Mouse (Mus musculus) urinary bladder, adult 18-20 months (tissue): ENCODE measurements around the gene Hpd.
A peak's percentile ranks its signal among the peaks of the same experiment; 100 is the strongest.
"Not testable (repeated sequence)": the region's sequence is repeated elsewhere in the genome, so short reads cannot be mapped to it uniquely, and the experiment has no call there.

ENCODE experiments used
- DNase-seq, 2 experiments: peaks; one replicate each; pipeline ENCODE4 v3.0.0; 2022; ENCODE audit warnings: low spot score in 2 of 2, mixed read lengths in 2 of 2

The Hpd gene

DNA sequence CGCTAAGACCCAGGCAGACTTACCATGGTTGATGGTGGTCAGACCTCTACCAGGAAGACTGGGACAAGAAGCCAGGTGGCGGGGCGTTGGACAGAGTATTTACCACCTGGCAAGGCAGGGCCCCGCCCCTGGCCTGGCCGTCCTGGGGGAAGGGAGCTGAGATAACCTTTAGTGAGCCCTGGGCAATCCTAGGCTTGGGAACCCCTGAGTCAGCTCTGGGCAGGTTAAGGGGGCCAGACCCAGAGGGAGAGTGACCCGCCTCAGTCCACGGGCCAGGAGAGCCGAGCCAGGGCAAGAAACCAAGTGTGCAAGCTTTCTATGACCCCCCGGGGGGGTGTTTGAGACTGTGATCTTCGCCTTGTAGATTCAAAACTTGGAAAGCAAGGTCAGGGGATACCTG is at the start of gene Hpd:
Gene Hpd, minus strand, starts transcription at position 77 of the 400 bp plus-strand sequence.
- no peak for DNase-seq

DNA sequence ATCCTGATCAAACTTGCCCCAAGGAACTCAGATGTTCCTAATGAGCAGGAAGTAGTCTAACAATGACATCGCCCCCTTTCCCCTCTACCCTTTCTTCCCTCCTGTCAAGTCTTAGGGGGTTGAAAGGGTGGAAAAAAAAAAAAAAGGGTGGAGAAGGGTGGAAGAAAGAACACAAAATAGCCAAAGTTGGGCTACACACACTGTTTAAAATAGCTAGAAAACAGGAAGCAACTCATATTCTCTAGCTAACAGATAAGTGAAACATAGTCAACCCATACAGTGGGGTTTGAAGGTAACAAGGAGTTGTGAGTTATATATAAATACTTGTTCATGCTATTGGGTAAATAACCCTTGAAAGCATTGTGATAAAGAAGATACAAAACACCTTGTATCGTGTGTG is 49.7 kb upstream of the Hpd start:
- no peak for DNase-seq

DNA sequence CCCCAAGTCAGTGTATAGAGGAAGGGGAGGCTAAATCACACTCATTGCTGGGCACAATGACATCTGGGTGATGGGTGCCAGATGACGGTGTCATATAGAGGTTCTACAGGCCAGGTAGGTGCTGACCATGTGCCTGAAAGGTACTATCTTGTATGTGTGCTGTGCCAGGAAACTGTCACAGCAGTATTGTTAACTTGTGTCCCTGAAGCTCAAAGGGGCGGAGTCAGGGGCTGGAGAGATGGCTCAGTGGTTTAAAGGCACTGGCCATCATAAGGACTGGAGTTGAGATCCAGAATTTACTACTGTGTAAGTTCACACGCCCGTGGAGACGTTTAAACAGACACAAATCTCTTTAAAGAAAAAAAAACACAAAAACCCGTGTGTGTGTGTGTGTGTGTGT is 46.8 kb upstream of the Hpd start:
- DNase-seq = no peak

DNA sequence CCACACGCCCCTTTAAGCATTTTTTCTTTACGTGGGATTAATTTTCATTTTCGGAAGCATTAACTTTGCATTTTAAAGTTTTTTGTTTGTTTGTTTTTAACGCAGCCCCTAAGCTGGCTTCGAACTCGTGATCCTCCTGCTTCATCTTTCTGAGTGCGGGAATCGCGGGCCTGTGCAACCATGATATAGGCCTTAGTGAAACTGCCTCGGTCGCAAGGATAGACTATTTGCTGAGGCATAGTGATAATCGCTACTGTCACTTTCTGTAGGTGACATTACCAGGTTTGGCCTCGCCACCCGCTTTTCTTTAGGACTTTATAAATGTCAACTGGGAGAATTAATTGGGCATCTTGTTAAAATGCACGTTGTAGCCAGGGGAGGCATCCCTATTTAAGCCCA is 46.0 kb upstream of the Hpd start:
- no peak for DNase-seq

DNA sequence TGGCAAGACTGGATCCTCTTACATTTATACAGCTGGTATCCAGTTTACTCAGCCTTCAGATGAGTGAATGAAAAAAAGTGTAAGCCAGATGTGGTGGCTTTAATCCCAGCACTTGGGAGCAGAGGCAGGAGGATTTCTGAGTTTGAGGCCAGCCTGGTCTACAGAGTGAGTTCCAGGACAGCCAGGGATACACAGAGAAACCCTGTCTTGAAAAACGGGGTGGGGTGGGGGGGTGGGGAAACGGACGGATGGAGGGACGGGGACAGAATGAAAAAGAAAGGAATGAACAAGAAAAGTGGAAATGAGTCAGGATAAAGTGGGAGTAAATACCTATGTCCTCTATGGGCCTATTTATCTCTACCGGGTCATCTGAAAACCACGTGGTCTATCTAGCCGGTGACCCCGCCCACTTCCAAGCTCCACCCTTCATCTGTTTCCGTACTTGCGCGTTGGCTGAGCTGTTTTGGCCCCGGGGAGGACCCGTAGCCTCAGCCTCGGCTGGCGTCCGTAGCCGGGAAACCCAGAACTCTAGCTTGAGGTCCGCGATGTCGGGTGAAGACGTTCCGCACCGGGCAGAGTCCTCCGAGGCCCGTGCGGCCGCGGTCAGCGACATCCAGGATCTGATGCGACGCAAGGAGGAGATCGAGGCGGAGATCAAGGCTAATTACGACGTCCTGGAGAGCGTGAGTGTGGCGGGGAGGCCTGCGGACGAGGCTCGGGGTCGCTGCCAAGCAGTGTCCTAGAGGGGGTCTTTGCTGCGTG is 45.4 kb upstream of the Hpd start:
- peak; percentile 93 to 96 for DNase-seq

DNA sequence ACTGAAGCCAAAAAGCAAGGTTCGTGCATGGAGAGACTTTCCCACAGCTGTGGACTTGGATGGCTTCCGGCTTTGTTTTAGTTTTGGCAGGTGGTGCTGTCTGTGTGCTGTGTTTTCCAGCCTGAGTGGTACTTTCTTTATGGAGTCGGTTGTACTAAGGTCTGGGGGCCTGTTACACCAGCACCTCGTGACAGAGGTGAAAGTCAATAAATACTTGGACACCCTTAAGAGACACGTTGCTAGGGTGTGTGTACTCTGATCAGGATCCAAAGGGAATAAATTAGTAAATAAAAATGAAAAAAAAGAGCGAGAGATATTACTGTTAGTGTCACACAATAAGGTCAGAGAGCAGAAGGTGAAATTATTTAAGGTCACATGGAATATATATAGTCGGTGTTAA is 44.3 kb upstream of the Hpd start:
- no peak for DNase-seq

DNA sequence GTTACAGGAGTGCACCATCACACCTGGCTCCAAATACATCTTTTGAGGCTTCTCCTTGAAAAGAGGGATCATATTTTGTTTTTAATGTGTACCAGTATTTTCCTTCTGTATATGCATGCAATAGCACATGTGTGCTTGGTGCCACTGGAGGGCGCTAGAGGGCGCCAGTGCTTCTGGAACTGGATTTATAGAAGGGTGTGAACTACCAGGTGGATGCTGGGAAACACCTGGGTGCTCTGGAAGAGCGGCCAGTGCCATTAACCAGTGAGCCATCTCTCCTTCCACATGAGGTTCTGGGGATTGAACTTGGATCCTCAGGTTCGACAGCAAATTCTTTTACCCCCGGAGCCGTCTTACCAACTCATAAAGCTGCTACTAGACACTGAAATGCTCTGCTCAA is 41.3 kb upstream of the Hpd start:
- DNase-seq = not testable (repeated sequence)

DNA sequence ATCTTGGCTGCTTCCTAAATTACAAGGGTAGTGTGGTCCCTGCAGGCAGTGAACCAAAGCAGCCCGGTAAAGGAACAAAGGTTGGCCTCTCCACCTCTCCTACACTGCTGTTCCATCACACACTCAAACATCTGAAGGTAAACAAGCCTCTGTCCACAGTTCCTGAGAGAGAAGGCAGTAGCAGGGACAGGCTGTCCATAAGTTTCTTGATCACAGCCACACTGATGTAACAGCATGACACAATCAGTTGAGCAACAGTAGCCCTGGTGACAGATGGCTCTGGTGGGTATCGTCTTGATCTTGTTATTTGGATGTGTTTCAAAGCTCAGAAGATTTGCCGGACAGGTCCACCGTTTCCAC is 40.5 kb upstream of the Hpd start:
- DNase-seq = no peak

DNA sequence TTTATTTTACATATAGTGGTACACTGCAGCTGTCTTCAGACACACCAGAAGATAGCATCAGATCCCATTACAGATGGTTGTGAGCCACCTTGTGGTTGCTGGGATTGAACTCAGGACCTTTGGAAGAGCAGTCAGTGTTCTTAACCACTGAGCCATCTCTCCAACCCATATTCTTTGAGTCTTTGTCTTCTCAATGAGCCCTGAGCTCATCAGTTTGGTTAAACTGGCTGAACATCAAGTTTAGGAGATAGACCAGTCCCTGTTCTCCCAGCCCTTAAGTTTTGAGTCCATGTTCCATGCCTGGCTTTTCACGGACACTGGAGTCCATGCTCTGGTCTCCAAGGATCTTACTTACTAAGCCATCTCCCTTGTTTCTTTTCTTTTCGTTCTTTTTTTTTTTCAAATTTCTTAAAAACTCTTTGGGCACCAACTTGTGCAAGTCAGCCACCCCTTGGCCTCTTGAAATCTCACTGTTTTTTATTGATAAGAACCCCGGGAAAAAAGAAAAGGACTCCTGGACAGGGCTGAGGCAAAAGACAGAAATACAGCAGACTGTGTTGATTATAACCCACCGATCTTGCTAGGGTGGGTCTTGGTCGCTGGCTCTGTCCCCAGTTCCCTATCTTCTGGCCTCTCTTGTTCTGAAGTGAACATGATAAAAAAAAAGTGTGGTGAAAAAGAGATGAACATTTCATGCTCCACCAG is 40.0 kb upstream of the Hpd start:
- DNase-seq = not testable (repeated sequence)

DNA sequence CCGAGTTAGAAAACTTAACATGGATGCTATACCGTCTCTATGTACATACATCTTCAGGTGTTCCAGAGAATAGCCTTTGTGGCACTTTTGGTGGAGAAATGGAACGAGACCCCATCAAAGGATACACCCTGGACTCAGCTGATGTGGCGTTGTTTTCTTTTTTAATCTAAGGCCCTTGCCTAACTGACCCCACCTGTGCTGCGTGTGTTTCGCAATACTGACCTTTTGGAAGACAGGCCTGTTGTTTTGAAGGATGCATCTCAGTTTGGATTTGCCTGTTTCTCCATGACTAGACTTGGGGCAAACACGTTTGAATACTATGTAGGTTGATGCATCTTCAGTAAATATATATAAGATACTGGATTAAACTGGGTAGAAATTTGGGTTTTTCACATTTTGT is 21.1 kb upstream of the Hpd start:
- not testable (repeated sequence) for DNase-seq

DNA sequence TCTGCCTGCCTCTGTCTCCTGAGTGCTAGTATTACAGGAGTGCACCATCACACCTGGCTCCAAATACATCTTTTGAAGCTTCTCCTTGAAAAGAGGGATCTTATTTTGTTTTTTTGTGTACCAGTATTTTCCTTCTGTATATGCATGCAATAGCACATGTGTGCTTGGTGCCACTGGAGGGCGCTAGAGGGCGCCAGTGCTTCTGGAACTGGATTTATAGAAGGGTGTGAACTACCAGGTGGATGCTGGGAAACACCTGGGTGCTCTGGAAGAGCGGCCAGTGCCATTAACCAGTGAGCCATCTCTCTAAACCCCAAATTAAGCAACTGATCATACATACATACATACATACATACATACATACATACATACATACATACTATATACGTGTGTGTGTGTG is 20.2 kb upstream of the Hpd start:
- DNase-seq = not testable (repeated sequence)

DNA sequence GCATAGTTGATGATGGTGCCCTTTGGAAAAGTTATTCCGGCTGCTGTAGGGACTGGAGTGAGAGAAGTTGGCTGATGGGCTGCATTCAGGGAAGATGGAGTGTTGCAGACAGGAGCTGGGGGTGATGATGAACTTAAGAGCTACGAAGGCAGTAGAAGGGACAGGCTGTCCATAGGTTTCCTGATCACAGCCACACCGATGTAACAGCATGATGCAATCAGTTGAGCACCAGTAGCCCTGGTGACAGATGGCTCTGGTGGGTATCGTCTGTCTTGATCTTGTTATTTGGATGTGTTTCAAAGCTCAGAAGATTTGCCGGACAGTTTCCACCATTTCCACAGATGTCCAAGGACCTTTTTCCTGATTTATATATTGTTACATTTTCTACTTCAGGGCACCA is 19.5 kb upstream of the Hpd start:
- DNase-seq = no peak

DNA sequence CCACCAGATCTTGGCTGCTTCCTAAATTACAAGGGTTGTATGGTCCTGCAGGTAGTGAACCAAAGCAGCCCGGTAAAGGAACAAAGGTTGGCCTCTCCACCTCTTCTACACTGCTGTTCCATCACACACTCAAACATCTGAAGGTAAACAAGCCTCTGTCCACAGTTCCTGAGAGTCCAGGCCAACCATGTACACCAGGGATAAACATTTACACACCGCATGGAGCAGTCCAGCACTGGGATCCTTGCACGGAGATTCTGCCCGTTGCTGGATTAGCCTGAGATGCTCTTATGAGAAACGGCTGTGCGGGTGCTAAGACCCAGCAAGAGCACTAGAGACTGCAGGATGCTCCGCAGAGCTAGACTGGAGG is 19.0 kb upstream of the Hpd start:
- DNase-seq = no peak

DNA sequence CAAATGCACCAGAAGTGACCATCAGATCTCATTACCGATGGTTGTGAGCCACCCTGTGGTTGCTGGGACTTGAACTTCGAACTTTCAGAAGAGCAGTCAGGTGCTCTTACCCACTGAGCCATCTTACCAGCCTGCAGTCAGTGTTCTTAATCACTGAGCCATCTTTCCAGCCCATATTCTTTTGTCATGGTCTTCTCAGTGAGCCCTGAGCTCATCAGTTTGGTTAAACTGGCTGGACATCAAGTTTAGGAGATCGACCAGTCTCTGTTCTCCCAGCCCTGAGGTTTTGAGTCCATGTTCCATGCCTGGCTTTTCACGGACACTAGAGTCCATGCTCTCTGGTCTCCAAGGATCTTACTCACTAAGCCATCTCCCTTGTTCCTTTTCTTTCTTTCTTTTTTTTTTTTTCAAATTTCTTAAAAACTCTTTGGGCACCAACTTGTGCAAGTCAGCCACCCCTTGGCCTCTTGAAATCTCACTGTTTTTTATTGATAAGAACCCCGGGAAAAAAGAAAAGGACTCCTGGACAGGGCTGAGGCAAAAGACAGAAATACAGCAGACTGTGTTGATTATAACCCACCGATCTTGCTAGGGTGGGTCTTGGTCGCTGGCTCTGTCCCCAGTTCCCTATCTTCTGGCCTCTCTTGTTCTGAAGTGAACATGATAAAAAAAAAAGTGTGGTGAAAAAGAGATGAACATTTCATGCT is 18.4 kb upstream of the Hpd start:
- not testable (repeated sequence) for DNase-seq

DNA sequence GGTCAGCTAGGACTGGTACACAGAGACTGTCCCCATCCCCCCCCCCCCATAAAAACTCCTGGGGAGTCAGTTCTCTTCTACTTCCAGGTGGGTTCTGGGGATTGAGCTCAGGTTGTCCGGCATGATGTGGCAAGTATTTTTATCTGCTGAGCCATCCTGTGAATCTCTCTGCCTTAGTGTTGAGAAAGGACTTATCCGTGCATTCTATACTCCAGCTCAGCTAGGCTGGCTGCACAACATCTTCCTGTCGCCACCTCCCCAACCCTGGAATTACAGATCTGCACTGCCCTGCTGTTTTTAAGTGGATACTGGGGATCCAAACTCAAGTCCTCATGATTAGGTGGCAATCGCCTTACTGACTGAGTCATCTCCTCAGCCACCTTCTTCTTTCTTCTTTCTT is 16.0 kb upstream of the Hpd start:
- DNase-seq = no peak

DNA sequence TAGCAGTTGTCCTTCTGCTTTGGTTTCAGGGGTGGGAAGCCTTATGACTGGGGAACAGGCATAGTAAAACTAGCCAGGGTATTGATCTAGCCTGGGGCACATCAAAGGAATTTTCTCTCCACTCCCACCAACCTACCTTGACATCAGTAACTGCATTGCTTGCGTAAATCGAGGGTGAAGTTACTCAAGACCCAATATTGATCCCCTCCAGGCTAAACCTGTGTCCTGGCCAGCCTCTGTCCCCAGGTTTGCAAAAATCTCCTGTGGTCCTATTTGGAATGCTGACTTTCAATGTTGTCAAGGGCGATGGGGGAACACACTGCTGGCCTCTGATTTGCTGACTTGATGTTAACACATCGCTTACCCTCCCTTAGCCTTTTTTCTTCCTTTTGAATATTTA is 14.2 kb upstream of the Hpd start:
- DNase-seq = no peak

DNA sequence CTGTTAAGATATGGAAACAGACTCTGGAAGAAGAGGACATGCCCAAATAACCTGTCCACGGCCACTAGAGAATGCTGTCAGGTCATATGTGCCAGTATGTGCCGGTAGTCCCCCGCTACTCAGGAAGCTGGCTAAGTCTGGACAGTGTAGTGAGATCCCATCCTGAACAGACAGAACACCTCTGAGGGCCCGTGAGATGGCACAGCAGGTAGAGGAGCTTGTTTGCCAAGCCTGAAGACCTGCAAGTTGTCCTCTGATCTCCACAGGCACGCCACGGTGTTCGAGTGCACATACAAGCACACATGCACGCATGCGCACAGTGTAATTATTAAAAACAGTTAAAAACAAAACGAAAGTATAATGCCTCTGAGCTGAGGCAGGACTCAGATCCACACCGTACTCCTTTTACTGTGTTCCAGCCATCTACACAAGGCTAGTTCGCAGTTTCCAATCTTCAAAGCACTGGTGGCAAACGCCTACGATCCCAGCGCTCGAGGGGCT is 13.0 kb upstream of the Hpd start:
- no peak for DNase-seq

DNA sequence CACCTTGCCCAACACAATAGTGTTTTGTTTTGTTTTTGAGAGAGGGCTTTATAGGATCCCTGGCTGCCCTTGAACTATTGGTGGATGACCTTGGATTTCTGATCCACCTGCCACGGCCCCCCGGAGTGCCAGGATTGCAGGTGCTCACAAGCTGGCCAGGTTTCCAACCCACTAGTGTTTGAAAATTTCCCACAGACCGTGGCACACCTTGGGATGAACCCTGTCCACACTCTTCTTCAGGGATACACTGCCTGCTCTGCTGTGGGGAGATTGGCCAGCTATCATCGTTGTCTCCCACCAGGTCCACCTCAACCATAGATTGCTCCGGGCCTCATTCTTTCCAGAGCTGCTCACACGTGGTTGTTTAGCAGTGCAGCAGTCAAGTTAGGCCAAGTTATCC is 12.3 kb upstream of the Hpd start:
- DNase-seq = no peak

DNA sequence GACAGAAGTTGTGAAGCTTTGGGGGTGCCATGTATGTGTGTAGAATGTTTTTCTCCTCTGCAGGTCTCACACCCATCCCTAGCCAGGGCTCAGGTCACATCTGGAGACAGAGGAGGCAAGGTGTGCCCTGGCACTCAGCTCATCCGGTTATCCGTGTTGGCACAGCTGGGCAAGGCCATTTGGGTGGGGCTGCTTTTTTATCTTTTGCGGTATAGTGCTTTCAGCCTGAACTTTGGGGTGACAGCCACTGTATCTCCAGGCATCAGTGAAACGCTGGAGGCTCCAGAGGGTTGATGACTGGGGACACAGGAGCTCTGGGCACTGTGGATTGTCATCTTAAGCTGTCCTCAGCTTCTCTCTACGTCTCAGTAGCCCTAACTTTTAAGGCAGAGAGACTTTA is 10.9 kb upstream of the Hpd start:
- DNase-seq = no peak

DNA sequence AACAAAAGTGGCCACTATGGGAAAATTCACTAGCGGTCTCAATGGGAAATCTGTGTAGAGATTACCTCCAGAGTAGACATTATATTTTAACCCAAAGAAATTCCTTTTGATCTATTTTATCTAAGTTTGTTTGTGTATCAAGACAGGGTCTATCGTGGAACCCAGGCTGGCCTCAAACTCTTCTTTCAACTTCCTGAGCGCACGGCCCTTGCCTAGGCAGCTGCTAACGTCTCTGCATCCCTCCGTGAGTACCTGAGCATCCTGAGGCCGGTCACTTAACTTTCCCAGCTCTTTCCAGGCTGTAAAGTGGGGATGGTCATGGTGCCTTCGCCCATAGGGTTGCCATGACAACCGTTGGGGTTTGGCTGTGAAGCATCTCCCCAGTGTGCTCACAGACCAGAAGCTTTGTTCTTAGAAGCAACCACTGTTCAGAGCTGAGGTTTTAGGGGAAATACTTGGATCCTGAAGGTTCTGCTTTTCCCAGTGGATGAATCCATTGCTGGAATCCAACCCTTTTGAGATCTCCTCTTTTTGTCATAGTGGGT is 10.2 kb upstream of the Hpd start:
- DNase-seq = no peak

DNA sequence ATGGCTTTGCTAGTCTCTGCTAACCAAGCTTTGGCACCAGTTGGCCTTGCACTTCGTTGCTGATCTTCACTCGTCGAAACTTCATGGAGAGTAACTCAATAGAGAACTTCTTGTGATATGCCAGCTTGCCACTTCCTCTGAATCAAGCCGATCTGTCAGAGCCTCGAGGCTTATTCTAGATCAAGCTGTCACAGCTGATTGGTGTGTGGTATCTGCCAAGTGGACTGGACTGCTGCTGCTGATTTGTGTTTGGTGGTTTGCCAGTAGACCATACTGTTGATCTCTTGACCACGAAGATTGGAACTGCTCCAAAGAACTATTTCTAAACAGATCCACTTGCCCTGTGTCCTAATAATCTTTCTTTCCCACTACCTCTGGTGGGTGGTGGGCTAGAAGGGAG is 8.9 kb upstream of the Hpd start:
- DNase-seq = no peak

DNA sequence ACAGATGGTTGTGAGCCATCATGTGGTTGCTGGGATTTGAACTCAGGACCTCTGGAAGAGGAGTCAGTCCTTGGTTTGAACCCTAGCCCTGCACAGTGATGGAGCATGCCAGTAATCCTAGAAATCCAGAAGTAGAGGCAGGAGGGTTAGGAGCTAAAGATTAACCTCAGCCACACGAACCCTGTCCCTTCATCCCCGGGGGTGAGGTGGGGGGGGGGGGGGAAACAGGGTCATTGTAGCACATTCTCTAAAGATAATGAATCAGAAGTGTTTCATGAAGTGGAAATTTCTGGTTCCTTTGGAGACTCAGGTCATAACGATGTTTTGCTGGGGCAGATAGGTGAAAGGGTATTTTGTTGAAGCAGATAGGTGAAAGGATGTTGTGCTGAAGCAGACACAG is 8.4 kb upstream of the Hpd start:
- DNase-seq = no peak

DNA sequence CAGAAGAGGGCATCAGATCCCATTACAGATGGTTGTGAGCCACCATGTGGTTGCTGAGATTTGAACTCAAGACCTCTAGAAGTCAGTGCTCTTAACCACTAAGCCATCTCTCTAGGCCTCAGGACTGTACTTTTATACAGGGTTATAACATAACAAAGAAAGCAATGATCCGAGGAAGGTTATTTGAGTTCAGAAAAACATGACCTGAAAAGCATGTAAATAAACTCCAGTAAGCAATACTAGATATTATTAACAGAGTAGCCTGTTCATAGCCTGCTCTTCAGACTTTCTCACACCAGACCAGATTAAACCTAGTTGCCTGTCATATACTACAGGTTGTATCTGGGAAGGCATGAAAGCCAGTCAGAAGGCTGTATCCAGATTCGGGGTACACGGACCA is 4.8 kb upstream of the Hpd start:
- DNase-seq = no peak
